Mouse (Mus musculus): ENCODE results near the gene Ubr3. TPM values are rescaled to one million over a fixed set of nuclear protein-coding genes. Genes with fewer than 3 reads are reported as not detected.

Ubr3 gene
- polyA plus RNA-seq (2014; fragmentation: Illumina TruSeq; extraction: RNeasy Lipid Tissue Mini Kit (QIAGEN cat#74804); ENCODE audit: low read depth, low replicate concordance) = 88.3 TPM

DNA sequence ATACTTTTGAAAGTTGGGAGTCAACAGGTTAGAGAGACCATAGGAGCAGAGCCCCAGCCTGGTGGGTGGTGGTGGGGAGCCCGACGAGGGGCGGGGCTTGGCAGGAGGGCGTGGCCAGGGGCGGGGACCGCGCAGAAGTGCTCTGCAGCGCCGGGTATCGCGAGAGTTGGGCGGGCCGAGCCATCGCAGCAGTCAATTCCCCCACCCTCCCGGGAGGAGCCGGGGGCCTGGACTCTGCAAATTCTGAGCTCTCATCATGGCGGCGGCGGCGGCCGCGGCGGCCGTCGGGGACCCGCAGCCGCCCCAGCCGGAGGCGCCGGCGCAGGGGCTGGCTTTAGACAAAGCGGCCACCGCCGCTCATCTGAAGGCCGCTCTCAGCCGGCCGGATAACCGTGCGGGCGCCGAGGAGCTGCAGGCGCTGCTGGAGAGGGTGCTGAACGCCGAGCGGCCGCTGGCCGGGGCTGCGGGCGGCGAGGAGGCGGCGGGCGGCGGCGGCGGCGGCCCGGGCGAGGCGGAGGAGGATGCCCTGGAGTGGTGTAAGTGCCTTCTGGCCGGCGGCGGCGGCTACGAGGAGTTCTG, at the start of gene Ubr3:
Gene Ubr3, plus strand, starts transcription at position 208 of the 579 bp plus-strand sequence.

DNA sequence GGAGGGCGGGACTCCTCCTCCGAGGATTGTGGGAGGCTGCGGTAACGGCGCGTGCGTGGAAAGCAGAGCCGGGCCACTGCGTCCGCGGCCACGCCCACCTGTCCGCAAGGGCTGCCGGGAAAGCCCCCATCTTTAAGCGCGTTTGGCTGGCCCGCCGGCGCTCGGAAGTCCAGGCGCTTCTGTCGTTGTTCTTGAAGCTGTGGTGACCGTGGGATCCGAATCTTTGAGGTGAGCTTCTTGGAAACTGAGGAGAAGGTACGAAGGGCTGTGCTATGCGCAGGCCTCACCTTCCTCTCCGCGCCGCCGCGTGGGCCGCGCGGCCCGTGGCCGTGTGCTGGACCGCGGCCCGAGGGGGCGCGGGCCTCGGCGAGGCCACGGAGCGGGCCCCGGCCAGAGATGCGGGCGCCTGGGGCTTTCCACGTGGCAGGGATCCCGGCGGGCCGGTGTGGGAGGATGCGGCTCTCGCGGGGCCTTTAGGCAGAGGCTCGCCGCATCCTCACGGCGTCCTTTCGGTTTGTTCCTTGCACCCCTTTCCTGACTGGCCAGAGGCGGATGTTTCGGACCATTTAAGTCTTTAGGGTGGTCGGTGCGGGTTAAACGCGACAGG, 35.5 kb upstream of the Ubr3 start, which contains the start of gene Ssb:
Gene Ssb, plus strand, starts transcription at position 78 of the 607 bp plus-strand sequence.

DNA sequence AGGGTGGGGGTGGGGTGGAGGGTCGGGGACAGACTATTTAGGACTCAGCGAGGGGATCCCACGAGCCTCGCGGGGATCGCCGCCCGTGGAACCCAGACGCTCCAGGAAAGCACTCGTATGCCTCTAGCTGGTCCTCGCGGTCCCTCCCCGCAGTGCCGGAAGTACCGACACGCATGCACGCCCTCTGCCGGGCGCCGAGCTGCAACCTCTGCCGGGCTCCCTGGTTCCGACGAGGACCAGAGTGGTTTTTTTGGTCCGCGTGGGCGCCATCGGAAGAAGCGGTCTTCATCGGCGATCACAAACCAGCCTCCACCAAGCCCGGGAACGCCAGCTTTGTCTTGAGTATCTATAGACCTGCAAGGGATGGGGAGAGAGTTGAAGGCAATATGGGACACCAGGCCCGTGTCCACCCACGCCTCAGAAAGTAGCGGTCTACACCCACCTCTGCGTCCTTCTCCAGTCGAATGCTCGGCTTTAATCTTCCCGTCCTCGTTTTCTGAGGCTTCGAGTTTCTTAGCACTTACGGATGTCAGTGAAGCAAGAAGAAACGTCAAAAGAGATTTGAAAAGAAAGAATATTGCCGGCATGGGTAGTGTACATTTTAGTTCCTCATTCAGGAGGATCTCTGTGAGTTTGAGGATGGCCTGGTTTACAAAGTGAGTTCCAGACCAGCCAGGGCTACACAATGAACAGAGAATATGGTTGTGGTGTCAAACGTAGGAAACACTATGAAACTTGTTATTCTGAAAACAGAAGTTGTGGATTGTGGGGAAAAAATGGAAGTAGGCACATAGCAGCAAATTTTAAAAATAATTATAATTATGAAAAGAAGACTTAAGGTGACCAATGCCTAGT, 11.4 kb upstream of the Ubr3 start, which contains the start of gene Mettl5:
Gene Mettl5, minus strand, starts transcription at position 165 of the 855 bp plus-strand sequence.

DNA sequence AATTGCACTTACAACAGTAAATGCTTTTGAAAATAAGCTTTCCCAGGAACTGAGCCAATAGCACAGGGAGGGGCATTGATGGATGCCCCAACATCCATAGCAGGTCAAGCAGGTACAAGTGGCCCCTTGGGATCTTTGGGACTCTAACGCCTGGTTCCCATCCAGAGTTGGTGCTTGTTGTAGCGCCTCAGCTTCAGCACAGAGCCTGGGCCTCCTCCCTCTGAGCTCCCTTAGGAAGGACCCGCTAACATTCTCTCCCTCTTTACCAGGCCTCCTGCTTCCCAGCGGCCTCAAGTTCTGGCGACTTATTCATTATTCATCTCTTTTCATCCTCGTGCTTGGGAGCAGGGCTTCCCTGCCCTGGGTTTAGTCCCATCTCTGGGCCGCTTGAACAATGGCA, 141.7 kb downstream of the Ubr3 start, which contains the start of gene Myo3b:
Gene Myo3b, plus strand, starts transcription at position 375 of the 400 bp plus-strand sequence.

Other genes starting within 250 kb of the Ubr3 start
- gene Klhl41, start 227.1 kb upstream of the Ubr3 start, polyA plus RNA-seq (2014; fragmentation: Illumina TruSeq; extraction: RNeasy Lipid Tissue Mini Kit (QIAGEN cat#74804); ENCODE audit: low read depth, low replicate concordance) = not detected
- gene Fastkd1, start 183.7 kb upstream of the Ubr3 start, polyA plus RNA-seq (2014; fragmentation: Illumina TruSeq; extraction: RNeasy Lipid Tissue Mini Kit (QIAGEN cat#74804); ENCODE audit: low read depth, low replicate concordance) = 33.9 TPM
- gene Ppig, start 174.7 kb upstream of the Ubr3 start, polyA plus RNA-seq (2014; fragmentation: Illumina TruSeq; extraction: RNeasy Lipid Tissue Mini Kit (QIAGEN cat#74804); ENCODE audit: low read depth, low replicate concordance) = 51.1 TPM
- gene Ccdc173, start 107.7 kb upstream of the Ubr3 start, polyA plus RNA-seq (2014; fragmentation: Illumina TruSeq; extraction: RNeasy Lipid Tissue Mini Kit (QIAGEN cat#74804); ENCODE audit: low read depth, low replicate concordance) = 0.85 TPM
- 41.3 TPM for gene Phospho2, start 107.6 kb upstream of the Ubr3 start, polyA plus RNA-seq (2014; fragmentation: Illumina TruSeq; extraction: RNeasy Lipid Tissue Mini Kit (QIAGEN cat#74804); ENCODE audit: low read depth, low replicate concordance)
- 1.2 TPM for gene Klhl23, start 75.3 kb upstream of the Ubr3 start, polyA plus RNA-seq (2014; fragmentation: Illumina TruSeq; extraction: RNeasy Lipid Tissue Mini Kit (QIAGEN cat#74804); ENCODE audit: low read depth, low replicate concordance)
- 239 TPM for gene Ssb, start 35.7 kb upstream of the Ubr3 start, polyA plus RNA-seq (2014; fragmentation: Illumina TruSeq; extraction: RNeasy Lipid Tissue Mini Kit (QIAGEN cat#74804); ENCODE audit: low read depth, low replicate concordance)
- 57.9 TPM for gene Mettl5, start 11.6 kb upstream of the Ubr3 start, polyA plus RNA-seq (2014; fragmentation: Illumina TruSeq; extraction: RNeasy Lipid Tissue Mini Kit (QIAGEN cat#74804); ENCODE audit: low read depth, low replicate concordance)
- not detected for gene Myo3b, start 141.9 kb downstream of the Ubr3 start, polyA plus RNA-seq (2014; fragmentation: Illumina TruSeq; extraction: RNeasy Lipid Tissue Mini Kit (QIAGEN cat#74804); ENCODE audit: low read depth, low replicate concordance)